Mouse (Mus musculus) forebrain, embryonic 12.5 days (tissue): ENCODE measurements around the gene Rapgef5. TPM values are rescaled to one million over a fixed set of nuclear protein-coding genes. Genes with fewer than 3 reads are reported as not detected.

Experiments
- ATAC-seq: fragments of 200-750 bp; cut with Nextera tagmentation; 2 replicates; pipeline ENCODE4 v1.8.0; 2017; ENCODE audit warnings: moderate TSS enrichment; ENCODE audit not compliant: low FRiP score
- H3K27ac ChIP-seq: fragments of 300-500 bp; sonication (generic); 2 replicates; pipeline ENCODE4 v1.5.1; 2016; ENCODE audit warnings: mild to moderate bottlenecking
- H3K27me3 ChIP-seq: fragments of 300-500 bp; sonication (generic); 2 replicates; pipeline ENCODE4 v1.6.1; 2016; ENCODE audit warnings: mild to moderate bottlenecking
- H3K36me3 ChIP-seq: fragments of 300-500 bp; sonication (generic); replicated peaks from 2 replicates; pipeline ENCODE4 v1.6.1; 2016; ENCODE audit warnings: mild to moderate bottlenecking
- H3K4me1 ChIP-seq: fragments of 300-500 bp; sonication (generic); 2 replicates; pipeline ENCODE4 v1.6.1; 2016
- H3K4me2 ChIP-seq: fragments of 300-500 bp; sonication (generic); 2 replicates; pipeline ENCODE4 v1.6.1; 2016; ENCODE audit warnings: mild to moderate bottlenecking, moderate library complexity
- H3K4me3 ChIP-seq: fragments of 300-500 bp; sonication (generic); replicated peaks from 2 replicates; pipeline ENCODE4 v1.5.1; 2016; ENCODE audit warnings: mild to moderate bottlenecking
- H3K9ac ChIP-seq: fragments of 300-500 bp; sonication (generic); 2 replicates; pipeline ENCODE4 v1.6.1; 2016; ENCODE audit warnings: mild to moderate bottlenecking
- H3K9me3 ChIP-seq: fragments of 300-500 bp; sonication (generic); 2 replicates; pipeline ENCODE4 v1.6.1; 2016
- WGBS: fragments of 180-500 bp; shearing (Covaris S2); methylation state at CpG from one replicate; pipeline ENCODE4 v1.1.7; 2016; 5-methylcytosine and 5-hydroxymethylcytosine counted together
- polyA plus RNA-seq: library from polyadenylated mRNA; unstranded; fragments of >200 nt; fragmentation: Nextera tagmentation; extraction: Ambion mirVana; gene quantifications from 2 replicates; pipeline ENCODE4 v1.2.1, GENCODE M21; 2016

Rapgef5 gene
- polyA plus RNA-seq, 1 experiment from 2014 or later: 17.0 TPM

- Histone ChIP-seq H3K27me3 (no peaks in the 10 kb centered on the region), H3K4me1 (no peaks in the 10 kb centered on the region; the same call in 1 of the 2 replicates), H3K9ac (no peak overlapping the region), H3K4me3 (no peak overlapping the region), H3K27ac (no peak overlapping the region), H3K36me3 (no peaks in the 10 kb centered on the region), H3K4me2 (no peak overlapping the region), H3K9me3 (no peaks in the 10 kb centered on the region)
- ATAC-seq: no peak
- WGBS: 88% methylated on average over 6 of the region's 6 CpGs
These were observed 196.2 kb downstream of the Rapgef5 start for GRCm38 (mm10) chr12:117712474-117712873.

GRCm38 (mm10) chr12:117713616-117714015, 197.3 kb downstream of the Rapgef5 start:
- no peaks in the 10 kb centered on the region for H3K9me3 ChIP-seq
- no peak overlapping the region for H3K4me2 ChIP-seq
- no peak overlapping the region for H3K27ac ChIP-seq
- no peak overlapping the region for H3K9ac ChIP-seq
- H3K4me1 ChIP-seq: no peaks in the 10 kb centered on the region; the same call in 1 of the 2 replicates
- no peak overlapping the region for H3K4me3 ChIP-seq
- ATAC-seq: no peak
- no peaks in the 10 kb centered on the region for H3K36me3 ChIP-seq
- H3K27me3 ChIP-seq: no peaks in the 10 kb centered on the region
- WGBS: 40% methylated on average over 6 of the region's 6 CpGs

GRCm38 (mm10) chr12:117720794-117721747, 204.8 kb downstream of the Rapgef5 start:
- Histone ChIP-seq H3K36me3 (no peaks in the 10 kb centered on the region), H3K27me3 (no peaks in the 10 kb centered on the region), H3K27ac (peak overlapping the region; percentile 42; the same call in 1 of the 2 replicates), H3K9me3 (no peaks in the 10 kb centered on the region), H3K4me2 (no peak overlapping the region), H3K9ac (no peak overlapping the region), H3K4me1 (peaks cover 26% of the 10 kb centered on the region), H3K4me3 (no peak overlapping the region)
- 63% methylated on average over 14 of the region's 14 CpGs for WGBS
- peak; percentile 84 for ATAC-seq

GRCm38 (mm10) chr12:117721748-117722150, 205.5 kb downstream of the Rapgef5 start:
- Histone ChIP-seq H3K4me1 (peaks cover 26% of the 10 kb centered on the region), H3K36me3 (no peaks in the 10 kb centered on the region), H3K9me3 (no peaks in the 10 kb centered on the region), H3K9ac (no peak overlapping the region), H3K27ac (no peak overlapping the region), H3K27me3 (no peaks in the 10 kb centered on the region), H3K4me3 (no peak overlapping the region), H3K4me2 (no peak overlapping the region)
- 0 out of 2 replicates have a peak, but pooled peaks have one; percentile 42 for ATAC-seq
- WGBS: 50% methylated on average over 6 of the region's 6 CpGs

GRCm38 (mm10) chr12:117725011-117725410, 208.7 kb downstream of the Rapgef5 start:
- no peak overlapping the region for H3K4me3 ChIP-seq
- no peak for ATAC-seq
- H3K27me3 ChIP-seq: no peaks in the 10 kb centered on the region
- no peaks in the 10 kb centered on the region for H3K36me3 ChIP-seq
- peaks cover 22% of the 10 kb centered on the region for H3K4me1 ChIP-seq
- H3K9ac ChIP-seq: no peak overlapping the region
- H3K4me2 ChIP-seq: no peak overlapping the region
- no peak overlapping the region for H3K27ac ChIP-seq
- WGBS: 94% methylated on average over 4 of the region's 4 CpGs
- no peaks in the 10 kb centered on the region for H3K9me3 ChIP-seq

- Histone ChIP-seq H3K4me3 (no peak overlapping the region), H3K36me3 (no peaks in the 10 kb centered on the region), H3K4me2 (no peak overlapping the region), H3K9ac (no peak overlapping the region), H3K4me1 (peaks cover 4% of the 10 kb centered on the region; the same call in 1 of the 2 replicates), H3K9me3 (no peaks in the 10 kb centered on the region), H3K27me3 (no peaks in the 10 kb centered on the region), H3K27ac (no peak overlapping the region)
- ATAC-seq: peak; percentile 27
- WGBS: 85% methylated on average over 8 of the region's 8 CpGs
These were observed 211.3 kb downstream of the Rapgef5 start for GRCm38 (mm10) chr12:117727481-117728177.

GRCm38 (mm10) chr12:117728178-117728611, 211.9 kb downstream of the Rapgef5 start:
- whole genome bisulfite sequencing: 37% methylated on average over 3 of the region's 3 CpGs

GRCm38 (mm10) chr12:117733611-117734010, 217.3 kb downstream of the Rapgef5 start:
- H3K27me3 ChIP-seq: no peaks in the 10 kb centered on the region
- H3K27ac ChIP-seq: no peak overlapping the region
- no peak overlapping the region for H3K9ac ChIP-seq
- no peak overlapping the region for H3K4me2 ChIP-seq
- H3K4me1 ChIP-seq: peaks cover 25% of the 10 kb centered on the region
- ATAC-seq: no peak
- H3K9me3 ChIP-seq: no peaks in the 10 kb centered on the region
- no peak overlapping the region for H3K4me3 ChIP-seq
- no peaks in the 10 kb centered on the region for H3K36me3 ChIP-seq

More at GRCm38 (mm10) chr12:117728178-117728611, 211.9 kb downstream of the Rapgef5 start:
- Histone ChIP-seq H3K4me1 (peaks cover 4% of the 10 kb centered on the region; the same call in 1 of the 2 replicates), H3K4me2 (no peak overlapping the region), H3K9me3 (no peaks in the 10 kb centered on the region), H3K27ac (no peak overlapping the region), H3K27me3 (no peaks in the 10 kb centered on the region), H3K4me3 (no peak overlapping the region), H3K9ac (no peak overlapping the region), H3K36me3 (no peaks in the 10 kb centered on the region)
- peak; percentile 54 for ATAC-seq

GRCm38 (mm10) chr12:117736130-117736529, 219.9 kb downstream of the Rapgef5 start:
- peak overlapping the region; percentile 36; the same call in 1 of the 2 replicates for H3K27ac ChIP-seq

GRCm38 (mm10) chr12:117736928-117737327, 220.6 kb downstream of the Rapgef5 start:
- peak overlapping the region; percentile 62 for H3K27ac ChIP-seq
- H3K4me1 ChIP-seq: peaks cover 25% of the 10 kb centered on the region
- 25% methylated on average over 2 of the region's 2 CpGs for WGBS

More at GRCm38 (mm10) chr12:117736130-117736529, 219.9 kb downstream of the Rapgef5 start:
- no peak for ATAC-seq
- WGBS: 94% methylated on average over 3 of the region's 3 CpGs
- Histone ChIP-seq H3K4me3 (no peak overlapping the region), H3K4me1 (peaks cover 25% of the 10 kb centered on the region), H3K27me3 (no peaks in the 10 kb centered on the region), H3K9ac (no peak overlapping the region), H3K4me2 (no peak overlapping the region), H3K36me3 (no peaks in the 10 kb centered on the region), H3K9me3 (no peaks in the 10 kb centered on the region)

GRCm38 (mm10) chr12:117737332-117738031, 221.2 kb downstream of the Rapgef5 start:
- Histone ChIP-seq H3K27me3 (no peaks in the 10 kb centered on the region), H3K4me1 (peaks cover 25% of the 10 kb centered on the region), H3K4me2 (no peak overlapping the region), H3K36me3 (no peaks in the 10 kb centered on the region), H3K27ac (peak overlapping the region; percentile 62), H3K9ac (no peak overlapping the region), H3K4me3 (no peak overlapping the region), H3K9me3 (no peaks in the 10 kb centered on the region)
- peak; percentile 25; the same call in 1 of the 2 replicates for ATAC-seq
- WGBS: 68% methylated on average over 11 of the region's 11 CpGs

More at GRCm38 (mm10) chr12:117736928-117737327, 220.6 kb downstream of the Rapgef5 start:
- Histone ChIP-seq H3K9me3 (no peaks in the 10 kb centered on the region), H3K4me2 (no peak overlapping the region), H3K36me3 (no peaks in the 10 kb centered on the region), H3K4me3 (no peak overlapping the region), H3K9ac (no peak overlapping the region), H3K27me3 (no peaks in the 10 kb centered on the region)
- ATAC-seq: peak; percentile 92

GRCm38 (mm10) chr12:117742487-117742886, 226.2 kb downstream of the Rapgef5 start:
- no peak for ATAC-seq
- Histone ChIP-seq H3K27me3 (no peaks in the 10 kb centered on the region), H3K9ac (no peak overlapping the region), H3K9me3 (no peaks in the 10 kb centered on the region), H3K4me2 (no peak overlapping the region), H3K36me3 (no peaks in the 10 kb centered on the region), H3K27ac (no peak overlapping the region), H3K4me3 (no peak overlapping the region), H3K4me1 (peaks cover 18% of the 10 kb centered on the region)
- WGBS: 74% methylated on average over 1 of the region's 1 CpGs
